Mouse (Mus musculus) cerebellum, adult 2 months (tissue): ENCODE measurements around the gene Onecut1.

ENCODE experiments used
- CTCF ChIP-seq: fragments of 200-500 bp; IDR thresholded peaks from 2 replicates; pipeline ENCODE4 v1.5.1; 2011; ENCODE audit warnings: low read depth, mild to moderate bottlenecking, control low read depth, low read length, moderate library complexity, borderline replicate concordance; ENCODE audit not compliant: insufficient read depth
- POLR2A ChIP-seq: fragments of 200-500 bp; IDR thresholded peaks from 2 replicates; pipeline ENCODE4 v1.6.1; 2011; ENCODE audit warnings: low read length, control low read depth, borderline replicate concordance; ENCODE audit not compliant: insufficient read depth

DNA sequence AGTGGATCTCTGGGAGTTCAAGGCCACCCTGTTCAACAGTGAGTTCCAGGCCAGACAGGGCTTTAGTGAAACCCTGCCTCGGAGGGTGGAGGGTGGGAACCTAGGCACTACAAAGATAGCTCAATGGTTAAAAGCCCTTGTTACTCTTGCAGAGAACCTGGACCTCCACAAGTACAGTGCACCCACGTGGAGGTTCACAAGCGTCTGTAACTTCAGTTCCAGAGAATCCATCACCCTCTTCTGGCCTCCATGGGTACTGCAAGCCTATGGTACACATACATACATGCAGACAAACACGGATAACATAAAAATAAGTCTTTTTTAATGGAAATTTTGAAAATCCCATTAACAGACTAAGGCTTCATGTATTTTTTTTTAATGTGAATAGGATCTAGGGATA lies 18.8 kb upstream of the Onecut1 start:
- no peak for TF ChIP-seq CTCF
- TF ChIP-seq POLR2A: no peak
